Mouse (Mus musculus): ENCODE data around the gene Pomgnt1. TPM values are rescaled to one million over a fixed set of nuclear protein-coding genes. Genes with fewer than 3 reads are reported as not detected.

Pomgnt1 gene
- 10 to 100 TPM; 58.5 to 69.6 (median 62.9) TPM for total RNA-seq (2022)

DNA sequence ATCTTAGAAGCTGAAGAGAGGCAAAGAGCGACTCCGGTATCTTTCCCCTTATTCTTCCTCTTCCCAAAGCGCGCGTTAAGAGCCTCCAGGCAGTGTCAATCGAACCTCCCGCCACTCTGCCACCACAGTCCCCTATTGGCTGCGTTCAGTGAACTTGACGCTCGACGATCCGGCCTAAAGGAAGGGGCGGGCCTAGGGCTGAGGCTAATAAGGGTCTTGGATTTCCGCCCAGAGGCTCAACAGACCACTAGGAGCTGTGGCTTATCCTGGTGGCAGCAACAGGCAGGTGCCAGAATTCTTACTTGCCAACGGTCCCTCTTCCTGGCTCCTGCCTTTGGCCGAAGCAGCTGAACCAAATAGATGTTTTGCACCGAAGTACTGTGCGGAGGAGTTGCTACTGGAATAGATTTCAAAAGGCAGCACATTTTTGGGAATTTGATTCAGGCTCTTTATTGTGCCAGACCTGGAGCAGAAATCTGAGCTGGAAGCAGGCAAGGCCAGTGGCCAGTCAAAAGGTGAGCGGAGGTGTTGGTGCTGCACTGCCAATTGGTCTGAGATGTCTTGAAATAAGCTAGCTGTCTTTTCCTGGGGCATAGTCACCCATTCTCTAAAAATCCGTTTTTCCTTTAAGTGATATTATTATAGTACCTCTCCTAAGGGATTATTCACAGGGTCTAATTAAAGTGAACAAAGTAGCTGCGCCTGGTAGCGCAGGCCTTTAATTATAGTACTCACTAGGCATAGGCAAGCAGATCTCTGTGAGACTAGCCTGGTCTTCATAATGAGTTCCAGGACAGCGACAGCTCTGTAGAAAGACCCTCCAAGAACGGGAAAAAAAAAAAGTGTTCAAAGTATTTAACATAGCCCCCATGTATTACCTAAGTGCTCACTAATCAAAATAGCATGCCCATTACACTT lies at the start of gene Pomgnt1, which contains the start of gene Rad54l:
Gene Pomgnt1, plus strand, starts transcription at position 239 of the 918 bp plus-strand sequence.
Gene Rad54l, minus strand, starts transcription at position 89 of the 918 bp plus-strand sequence.
- DNase-seq, result peak; percentile 75

DNA sequence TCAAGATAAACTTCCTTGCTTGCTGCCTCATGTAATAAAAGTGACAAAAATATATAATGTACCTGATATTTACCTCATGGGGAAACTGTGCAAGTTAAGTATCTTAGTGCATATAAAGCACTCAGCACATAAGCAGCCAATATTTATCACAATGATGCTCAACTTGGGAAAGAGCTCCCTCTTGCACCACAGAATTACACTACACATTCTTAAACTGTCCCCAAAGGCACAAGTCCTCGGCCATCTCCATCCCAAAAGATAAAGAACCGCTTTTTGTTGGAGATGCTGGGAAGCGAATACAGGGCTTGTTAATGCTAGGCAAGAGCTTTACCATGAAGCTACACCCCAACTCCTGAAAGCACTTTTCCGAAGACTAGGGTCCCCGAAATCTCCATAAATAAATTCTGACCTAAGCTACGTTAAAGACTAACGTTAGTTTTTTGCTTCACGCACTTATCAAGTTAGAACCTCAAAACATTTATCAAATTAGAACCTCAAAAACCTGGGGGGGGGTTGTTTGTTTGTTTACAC lies 49.4 kb upstream of the Pomgnt1 start:
- DNase-seq, result no peak

DNA sequence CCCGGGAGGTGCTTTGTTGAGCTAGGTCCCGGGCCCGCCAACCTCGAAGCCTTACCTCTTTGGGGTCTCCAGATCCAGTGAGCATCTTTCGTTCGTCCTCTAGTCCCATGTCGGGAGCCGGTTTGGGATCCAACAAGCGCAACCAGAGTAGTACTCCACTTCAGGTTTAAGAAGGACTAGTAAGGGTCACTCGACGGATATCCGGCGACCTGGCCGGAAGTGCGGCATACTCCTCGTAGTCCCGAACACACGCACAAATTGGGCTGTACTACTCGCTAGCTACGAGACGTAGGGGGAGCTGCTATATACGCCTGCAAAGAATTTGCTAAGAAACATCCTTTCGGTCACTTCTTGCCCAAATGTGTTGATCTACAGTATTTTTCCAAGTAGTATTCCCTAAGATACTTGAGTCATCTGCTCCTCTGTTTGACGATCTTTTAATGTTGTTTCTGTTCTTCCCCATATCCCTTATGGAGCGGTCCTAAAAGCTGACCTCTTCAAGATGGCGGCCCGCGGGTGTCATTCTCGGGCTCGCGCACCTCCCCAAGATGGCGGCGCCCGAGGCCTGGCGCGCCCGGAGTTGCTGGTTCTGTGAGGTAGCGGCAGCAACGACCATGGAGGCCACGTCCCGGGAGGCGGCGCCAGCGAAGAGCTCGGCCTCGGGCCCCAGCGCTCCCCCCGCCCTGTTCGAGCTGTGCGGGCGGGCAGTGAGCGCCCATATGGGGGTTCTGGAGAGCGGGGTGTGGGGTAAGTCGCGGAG lies 48.6 kb upstream of the Pomgnt1 start, which contains the start of the genes Uqcrh and Lrrc41:
Gene Uqcrh, minus strand, starts transcription at position 211 of the 760 bp plus-strand sequence.
Gene Lrrc41, plus strand, starts transcription at position 409 of the 760 bp plus-strand sequence.
- DNase-seq, result peak; percentile 92

DNA sequence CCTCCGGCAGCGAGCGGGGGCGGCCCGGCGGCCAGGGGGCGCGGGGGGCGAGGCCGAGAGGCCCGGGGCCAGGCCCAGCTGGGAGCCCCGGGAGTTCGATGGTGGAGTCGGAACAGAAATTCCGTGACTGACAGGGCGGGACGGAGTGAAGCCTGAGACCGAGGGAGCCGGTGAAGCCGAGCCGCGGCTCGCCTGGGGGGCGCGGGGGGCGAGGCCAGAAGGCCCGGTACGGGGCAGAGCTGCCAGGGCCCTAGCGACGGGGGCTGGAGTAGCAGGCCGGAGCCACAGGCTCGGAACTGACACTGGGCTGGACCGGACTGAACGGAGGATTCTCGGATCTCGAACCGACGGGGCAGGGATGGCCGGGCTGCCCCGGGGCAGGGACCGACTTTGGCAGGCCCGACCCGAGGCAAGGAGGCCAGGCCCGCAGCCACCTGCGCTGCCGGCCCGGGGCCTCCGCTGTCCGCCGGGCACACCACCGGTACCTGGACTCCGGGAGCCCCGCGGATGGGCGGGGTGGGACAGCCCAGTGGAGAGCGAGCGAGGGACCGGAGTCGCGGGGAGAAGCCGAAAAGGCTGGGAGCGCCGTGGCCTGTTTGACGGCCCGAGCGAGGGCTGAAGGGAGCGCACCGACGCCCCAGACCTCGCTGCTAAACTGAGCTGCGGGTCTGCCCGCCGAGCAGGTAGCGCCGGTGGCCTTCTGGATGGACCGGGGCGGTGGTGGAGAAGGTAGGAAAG lies 47.8 kb upstream of the Pomgnt1 start:
- peak; percentile 49 for DNase-seq

DNA sequence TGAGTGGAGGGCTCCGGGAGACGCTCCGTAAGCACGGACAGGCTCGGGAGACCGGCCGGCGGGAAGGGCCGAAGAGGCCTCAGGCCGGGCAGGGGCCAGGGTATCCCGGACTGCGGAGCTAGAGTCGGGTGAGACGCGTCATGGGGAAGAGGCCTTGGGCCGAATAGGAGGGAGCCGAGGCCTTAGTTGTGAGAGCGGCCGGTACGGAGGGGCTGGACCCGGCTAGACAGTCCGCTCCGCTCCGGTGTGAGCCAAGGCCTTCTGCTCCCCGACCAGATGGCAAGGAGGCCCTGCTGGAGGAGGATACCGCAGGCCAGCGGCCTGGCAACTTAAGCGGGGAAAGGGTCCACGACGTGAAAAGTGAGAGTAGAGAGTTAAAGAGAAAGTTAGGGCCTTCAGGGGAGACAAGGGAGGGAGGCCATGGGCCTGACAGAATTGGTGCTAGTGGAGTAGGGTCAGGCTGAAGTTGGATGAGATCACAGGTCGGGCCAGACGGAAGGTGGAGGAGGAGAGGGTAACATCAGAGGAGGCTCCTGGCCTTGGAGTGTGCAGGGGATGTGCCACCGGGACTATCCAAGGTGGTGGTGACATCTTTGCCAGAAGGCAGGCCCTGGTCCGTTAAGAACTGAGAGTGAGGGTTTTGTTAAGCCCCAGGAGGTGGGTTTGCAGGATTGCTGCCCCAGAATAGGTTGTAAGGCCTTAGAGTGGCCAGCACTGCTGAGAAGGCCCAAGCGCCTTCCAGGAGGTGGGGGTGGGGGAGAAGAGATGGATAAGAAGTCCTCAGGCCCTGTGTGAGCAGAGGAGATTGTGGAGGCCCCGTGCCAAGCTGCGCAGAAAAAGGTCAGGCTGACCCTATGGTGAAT lies 47.0 kb upstream of the Pomgnt1 start:
- DNase-seq, result peak; percentile 42

DNA sequence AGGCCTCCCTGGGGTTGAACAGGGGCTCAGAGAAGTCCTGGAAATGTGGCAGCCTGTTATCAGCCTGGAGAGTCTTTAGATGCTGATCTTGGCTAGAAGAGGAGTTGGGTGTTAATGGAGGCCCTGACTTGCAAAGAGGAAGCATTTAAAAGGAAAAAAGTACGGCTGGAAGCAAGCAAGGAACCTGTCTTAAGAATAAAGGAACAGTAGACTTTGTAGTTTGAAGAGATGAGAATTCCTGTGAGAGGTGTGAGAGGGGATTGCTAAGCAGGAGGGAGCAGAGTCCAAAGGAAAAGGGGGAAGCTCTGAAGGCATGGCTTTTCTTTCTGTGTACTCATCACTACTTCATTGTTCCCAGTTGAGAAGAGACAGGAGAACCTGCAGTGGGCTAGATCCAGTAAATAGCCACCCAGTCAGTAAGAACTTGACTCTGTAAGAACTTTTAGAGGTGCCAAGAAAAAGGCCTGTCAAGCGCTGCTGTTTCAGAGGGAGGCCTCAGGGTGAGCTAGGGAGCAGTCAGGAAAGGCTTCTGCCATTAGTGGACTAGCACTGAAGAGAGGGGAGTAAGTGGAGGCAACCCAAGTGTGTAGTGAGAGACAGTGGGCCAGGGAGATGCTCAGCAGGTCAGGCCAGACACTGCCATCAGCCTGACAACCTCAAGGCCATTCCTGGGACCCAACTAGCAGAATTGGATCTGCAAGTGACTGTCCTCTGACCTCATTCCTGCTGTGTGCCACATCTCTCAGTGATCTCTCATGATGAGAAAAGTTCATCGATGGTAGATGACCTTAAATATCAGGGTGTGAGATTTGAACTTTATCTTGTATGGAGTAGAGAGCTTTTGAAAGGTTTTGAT lies 46.2 kb upstream of the Pomgnt1 start:
- DNase-seq, result peak; percentile 21

DNA sequence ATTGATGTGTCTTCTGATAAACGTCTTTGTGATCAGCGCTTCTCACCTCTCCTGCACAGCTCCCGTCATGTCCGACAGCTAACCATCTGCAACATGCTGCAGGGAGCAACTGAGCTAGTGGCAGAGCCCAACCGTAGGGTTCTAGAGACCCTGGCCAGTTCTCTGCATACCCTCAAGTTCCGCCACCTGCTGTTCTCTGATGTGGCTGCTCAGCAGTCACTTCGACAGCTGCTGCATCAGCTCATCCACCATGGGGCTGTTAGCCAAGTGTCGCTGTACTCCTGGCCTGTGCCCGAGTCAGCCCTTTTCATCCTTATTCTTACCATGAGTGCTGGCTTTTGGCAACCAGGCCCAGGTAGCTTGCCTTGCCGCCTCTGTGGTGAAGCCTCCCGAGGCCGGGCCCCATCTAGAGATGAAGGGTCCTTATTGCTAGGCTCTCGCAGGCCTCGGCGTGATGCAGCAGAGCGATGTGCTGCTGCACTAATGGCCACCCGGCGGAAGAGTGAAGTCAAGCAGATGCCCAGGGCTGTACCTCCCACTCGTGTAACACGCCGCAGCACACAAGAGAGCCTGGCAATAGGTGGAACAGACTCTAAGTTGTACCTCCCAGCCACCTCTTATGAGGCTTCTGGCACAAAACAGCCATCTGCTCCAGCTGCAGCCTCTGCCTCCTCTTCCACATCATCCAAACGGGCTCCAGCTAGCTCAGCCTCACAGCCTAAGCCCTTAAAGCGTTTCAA lies 35.0 kb upstream of the Pomgnt1 start:
- DNase-seq, result no peak

DNA sequence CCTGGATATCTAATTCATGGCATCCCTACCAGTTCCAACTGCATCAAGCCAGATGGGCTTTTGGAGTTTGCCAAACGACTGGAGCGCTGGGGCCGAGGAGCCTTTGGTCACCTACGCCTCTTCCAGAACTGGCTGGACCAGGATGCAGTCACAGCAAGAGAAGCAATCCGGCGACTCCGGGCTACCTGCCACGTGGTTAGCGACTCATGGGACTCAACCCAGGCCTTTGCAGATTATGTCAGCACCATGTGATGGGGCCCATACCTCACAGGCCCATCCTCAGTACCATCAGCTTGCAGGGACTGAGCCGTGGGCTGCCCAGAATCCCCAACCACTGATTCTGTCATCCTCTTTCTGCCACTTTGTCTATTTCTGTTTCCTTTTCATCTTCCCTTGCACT lies 27.3 kb upstream of the Pomgnt1 start:
- DNase-seq, result no peak

DNA sequence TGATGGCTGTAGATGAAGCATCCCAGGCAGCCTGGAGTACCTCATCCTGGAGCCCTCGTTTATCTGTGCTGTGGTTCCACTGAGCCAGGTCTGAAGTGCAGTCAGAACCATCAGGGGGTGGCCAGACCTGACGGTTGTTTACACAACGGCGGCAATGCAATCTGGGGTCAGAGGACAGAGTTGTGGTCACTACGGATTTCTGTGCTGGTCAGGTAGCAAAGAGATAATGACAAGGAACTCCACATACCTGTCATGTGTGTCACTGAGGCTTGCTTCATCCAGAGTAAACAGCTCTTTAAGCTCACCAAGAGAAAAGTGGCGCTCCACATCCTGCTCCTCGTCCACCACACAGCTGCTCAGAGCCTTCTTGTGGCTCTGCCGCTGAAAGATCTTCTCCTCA lies 26.4 kb upstream of the Pomgnt1 start:
- no peak for DNase-seq

DNA sequence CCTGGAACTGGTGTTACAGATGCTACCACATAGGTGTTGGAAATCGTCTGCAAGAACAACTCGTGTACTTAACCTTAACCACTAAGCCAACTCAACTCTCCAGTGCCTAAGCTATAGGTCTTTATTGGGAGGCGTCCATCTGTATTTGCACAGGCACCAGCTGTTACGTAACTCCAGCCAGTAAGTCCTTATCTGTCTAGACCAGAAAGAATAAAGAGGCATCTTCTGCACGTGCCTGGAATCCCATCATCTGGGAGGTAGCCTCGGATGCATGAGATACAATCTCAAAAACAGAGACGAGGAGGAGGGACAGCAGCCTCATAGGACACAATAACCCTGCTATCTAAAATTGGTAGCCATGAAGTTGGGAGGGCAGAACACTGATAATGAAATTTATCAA lies 22.7 kb upstream of the Pomgnt1 start:
- no peak for DNase-seq

DNA sequence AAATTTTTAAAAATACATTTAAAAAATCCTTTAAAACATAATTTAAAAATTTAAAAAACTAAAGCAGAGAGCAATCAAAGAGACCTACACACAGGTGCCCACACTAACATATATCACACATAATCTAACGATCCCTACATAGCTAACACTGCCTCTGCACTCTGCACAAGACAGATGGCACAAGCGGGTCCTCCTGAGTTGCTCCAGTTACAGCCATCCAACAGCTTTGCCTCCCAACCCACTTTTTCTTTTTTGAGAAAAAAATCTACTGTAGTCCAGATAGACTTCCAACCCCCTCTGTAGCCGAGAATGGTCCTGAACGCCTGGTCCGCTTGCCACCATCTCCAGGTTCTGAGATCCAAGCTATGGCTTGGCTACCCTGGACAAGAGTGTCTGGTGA lies 18.4 kb upstream of the Pomgnt1 start:
- no peak for DNase-seq

DNA sequence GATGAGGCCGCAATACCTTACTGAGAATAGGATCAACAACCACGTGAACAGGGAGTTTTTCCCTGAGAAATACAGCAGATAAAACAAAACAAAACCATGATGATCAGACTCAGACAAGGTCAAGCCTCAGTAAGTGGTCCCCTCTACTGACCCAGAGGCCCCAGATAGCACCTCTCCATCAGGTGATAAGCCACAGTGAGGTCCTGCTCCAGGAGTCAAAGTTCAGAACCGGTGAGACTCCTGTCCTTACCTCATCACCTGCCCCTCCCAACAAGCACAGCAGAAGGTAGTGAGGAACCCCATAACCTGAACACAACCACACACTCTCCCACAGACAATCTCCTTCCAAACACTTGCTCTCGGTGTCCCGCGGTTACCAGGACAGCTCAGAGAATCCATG lies 12.9 kb upstream of the Pomgnt1 start:
- DNase-seq, result no peak

DNA sequence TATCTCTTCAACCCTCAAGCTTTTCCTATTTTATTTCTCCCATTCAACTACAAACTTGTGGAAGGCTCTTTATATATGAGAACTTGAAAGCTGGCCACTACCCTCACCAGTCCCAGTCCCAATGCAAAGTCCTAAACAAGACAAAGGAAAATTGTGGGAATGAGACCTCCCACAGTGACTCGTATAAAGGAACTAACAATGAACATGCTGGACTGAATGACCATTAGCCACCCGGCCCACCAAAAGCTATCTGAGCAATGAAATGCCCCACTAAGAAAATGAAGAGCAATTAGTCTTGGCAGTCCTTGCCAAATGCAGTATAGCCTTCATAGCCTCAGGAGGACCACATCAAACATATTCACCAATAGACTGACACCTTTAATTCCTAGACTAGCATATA lies 12.2 kb upstream of the Pomgnt1 start:
- no peak for DNase-seq

DNA sequence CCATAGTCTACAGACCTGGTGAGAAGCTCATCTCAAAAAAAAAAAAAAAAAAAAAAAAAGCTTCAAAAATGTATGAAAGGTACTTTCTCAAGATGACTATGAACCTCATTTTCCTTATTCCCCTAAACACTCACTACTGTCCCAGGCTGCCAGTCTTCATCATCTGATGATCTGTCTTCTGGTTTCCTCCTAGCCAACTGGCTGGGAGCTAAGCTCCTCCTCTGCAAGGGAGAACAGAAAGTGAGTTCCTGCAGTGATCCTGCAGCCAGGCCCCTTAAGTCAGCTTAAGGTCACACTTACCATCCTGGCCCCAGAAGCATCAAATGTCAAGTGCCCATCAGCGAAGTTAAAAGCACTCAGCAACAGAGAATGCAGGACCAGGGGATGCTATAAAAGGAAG lies 878 bp upstream of the Pomgnt1 start:
- no peak for DNase-seq

DNA sequence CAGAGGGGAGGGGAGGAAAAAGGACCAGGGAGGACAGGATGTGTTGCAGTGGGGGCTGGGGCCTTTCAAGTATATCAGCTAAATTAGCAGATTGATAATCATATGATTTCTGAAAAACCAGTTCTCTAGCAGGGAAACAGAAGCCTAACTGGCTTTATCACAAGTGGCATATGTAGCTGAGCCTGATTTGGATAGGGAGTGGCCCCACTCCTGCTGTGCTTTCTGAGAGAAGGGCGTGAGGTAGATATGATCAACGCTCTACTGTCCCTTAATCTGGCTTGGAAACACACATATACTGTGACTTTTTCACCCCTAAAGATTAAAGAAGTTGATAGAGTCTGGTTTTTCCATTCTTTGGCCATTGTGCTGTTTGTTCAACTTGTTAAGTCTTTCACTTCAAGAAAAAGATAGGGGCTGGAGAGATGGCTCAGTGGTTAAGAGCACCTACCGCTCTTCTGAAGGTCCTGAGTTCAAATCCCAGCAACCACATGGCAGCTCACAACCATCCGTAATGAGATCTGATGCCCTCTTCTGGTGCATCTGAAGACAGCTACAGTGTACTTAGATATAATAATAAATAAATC lies 2.3 kb downstream of the Pomgnt1 start:
- DNase-seq, result no peak

DNA sequence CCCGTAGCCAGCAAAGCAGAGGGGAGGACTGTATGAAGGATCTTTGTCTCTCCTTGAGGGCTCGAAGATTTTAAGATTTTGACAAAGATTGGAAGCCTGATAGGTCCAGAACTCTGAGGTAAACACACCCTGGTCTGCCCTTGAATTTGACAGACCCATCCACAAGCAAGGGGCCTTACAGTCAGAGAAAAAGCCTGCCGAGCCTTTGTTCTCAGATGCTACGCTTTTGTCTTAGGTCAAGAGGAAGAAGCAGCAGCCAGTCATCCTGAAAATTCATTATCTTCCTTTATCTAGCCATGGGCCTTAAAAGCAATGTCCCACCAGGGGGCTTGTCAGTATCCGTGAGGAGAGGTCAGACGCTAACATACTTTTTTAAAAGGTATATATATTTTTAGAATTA lies 4.3 kb downstream of the Pomgnt1 start:
- DNase-seq, result no peak

DNA sequence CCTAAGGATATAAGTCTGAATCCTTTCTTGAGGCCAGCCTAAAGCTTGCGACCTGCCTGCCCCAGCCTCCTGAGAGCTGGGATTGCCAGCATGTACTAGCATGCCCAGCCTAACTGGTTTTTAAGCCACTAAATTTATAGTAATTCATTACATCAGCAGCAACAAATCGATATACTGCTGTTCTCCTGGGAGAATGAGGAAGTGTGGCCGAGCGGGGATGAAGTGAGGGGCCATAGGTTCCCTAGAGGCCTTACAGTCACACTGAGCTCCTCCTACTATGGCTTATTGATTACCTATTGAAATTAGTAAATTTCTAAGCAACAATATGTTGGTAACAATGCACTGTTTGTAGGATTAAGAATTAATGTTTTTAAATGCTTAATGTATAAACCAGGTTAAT lies 9.5 kb downstream of the Pomgnt1 start:
- DNase-seq, result no peak

DNA sequence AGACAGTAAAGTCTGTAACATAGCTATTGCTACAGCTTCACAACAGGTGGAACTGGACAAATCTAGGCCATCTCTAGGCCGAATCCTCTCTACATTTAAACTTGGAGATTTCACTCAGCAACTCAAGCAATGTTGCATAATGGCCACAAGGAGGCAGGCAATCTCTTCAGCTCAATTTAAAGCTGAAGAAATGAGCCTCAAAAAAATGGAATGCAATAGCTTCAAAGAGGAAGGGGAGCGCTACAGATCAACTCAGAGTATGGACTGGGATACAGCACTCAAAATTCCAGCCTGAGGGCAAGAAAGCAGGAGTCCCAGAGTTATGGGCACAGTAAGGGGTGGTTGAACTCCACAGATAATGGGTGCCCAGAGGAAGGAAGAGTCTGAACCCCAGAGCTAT lies 11.3 kb downstream of the Pomgnt1 start:
- DNase-seq, result no peak

DNA sequence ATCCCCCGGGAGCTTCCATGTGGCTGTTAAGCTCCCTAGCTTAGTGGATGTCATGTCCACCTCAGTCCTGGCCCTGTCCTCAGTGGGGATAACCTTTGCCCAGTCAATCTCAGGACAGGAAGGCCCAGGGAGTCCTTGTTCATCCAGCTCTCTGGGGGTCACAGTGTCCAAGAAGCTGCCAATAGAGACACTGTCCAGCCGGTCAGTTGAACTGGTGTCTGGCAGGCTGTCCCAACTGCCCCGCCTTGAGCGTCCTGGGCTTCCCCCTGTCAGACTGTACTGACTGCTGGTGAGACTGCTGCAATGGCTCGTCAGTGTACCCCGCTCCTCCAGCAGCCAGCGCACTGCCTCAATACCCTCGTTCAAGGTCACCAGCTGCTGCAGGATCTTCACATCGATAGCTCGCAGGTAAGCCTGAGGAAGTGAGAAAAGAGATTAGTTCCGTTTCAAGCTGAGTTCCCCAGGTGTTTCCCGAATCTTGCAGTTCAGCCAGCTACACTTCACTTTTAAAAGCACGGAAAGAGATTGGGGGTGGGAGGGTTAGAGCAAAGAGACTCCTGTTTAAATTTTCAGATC lies 13.9 kb downstream of the Pomgnt1 start:
- DNase-seq, result no peak
